Mouse (Mus musculus) liver, embryonic 13.5 days (tissue): ENCODE results near the gene Zfp933. TPM values are rescaled to one million over a fixed set of nuclear protein-coding genes. Genes with fewer than 3 reads are reported as not detected.

Experiments used
- ATAC-seq: fragments of 200-750 bp; cut with Nextera tagmentation; 2 replicates; pipeline ENCODE4 v1.8.0; 2017; ENCODE audit warnings: low read depth, mild to moderate bottlenecking, moderate number of reproducible peaks, moderate library complexity
- DNase-seq: peaks from one replicate; pipeline ENCODE4 v3.0.0; 2022
- H3K27ac ChIP-seq: fragments of 300-500 bp; sonication (generic); 2 replicates; pipeline ENCODE4 v1.5.1; 2015; ENCODE audit warnings: moderate library complexity, mild to moderate bottlenecking, inconsistent platforms
- H3K27me3 ChIP-seq: fragments of 300-500 bp; sonication (generic); 2 replicates; pipeline ENCODE4 v1.6.1; 2015; ENCODE audit warnings: mild to moderate bottlenecking, inconsistent platforms
- H3K36me3 ChIP-seq: fragments of 300-500 bp; sonication (generic); 2 replicates; pipeline ENCODE4 v1.6.1; 2015; ENCODE audit warnings: mild to moderate bottlenecking, inconsistent platforms
- H3K4me1 ChIP-seq: fragments of 300-500 bp; sonication (generic); replicated peaks from 2 replicates; pipeline ENCODE4 v1.6.1; 2015; ENCODE audit warnings: inconsistent platforms
- H3K4me2 ChIP-seq: fragments of 300-500 bp; sonication (generic); 2 replicates; pipeline ENCODE4 v1.6.1; 2015; ENCODE audit warnings: inconsistent platforms, mild to moderate bottlenecking, moderate library complexity
- H3K4me3 ChIP-seq: fragments of 300-500 bp; sonication (generic); replicated peaks from 2 replicates; pipeline ENCODE4 v1.5.1; 2015; ENCODE audit warnings: mild to moderate bottlenecking, inconsistent platforms
- H3K9ac ChIP-seq: fragments of 300-500 bp; sonication (generic); 2 replicates; pipeline ENCODE4 v1.6.1; 2015; ENCODE audit warnings: mild to moderate bottlenecking, inconsistent platforms
- H3K9me3 ChIP-seq: fragments of 300-500 bp; sonication (generic); replicated peaks from 2 replicates; pipeline ENCODE4 v1.6.1; 2016; ENCODE audit warnings: inconsistent platforms
- WGBS: fragments of 180-500 bp; shearing (Covaris S2); methylation state at CpG from one replicate; pipeline ENCODE4 v1.1.7; 2015; ENCODE audit not compliant: insufficient replicate concordance; 5-methylcytosine and 5-hydroxymethylcytosine counted together
- polyA plus RNA-seq: library from polyadenylated mRNA; unstranded; fragments of >200 nt; fragmentation: Nextera tagmentation; extraction: Ambion mirVana; gene quantifications from 2 replicates; pipeline ENCODE4 v1.2.1, GENCODE M21; 2015

Gene Zfp933
- polyA plus RNA-seq: 1.3 and 1.5 TPM in 2 replicates

DNA sequence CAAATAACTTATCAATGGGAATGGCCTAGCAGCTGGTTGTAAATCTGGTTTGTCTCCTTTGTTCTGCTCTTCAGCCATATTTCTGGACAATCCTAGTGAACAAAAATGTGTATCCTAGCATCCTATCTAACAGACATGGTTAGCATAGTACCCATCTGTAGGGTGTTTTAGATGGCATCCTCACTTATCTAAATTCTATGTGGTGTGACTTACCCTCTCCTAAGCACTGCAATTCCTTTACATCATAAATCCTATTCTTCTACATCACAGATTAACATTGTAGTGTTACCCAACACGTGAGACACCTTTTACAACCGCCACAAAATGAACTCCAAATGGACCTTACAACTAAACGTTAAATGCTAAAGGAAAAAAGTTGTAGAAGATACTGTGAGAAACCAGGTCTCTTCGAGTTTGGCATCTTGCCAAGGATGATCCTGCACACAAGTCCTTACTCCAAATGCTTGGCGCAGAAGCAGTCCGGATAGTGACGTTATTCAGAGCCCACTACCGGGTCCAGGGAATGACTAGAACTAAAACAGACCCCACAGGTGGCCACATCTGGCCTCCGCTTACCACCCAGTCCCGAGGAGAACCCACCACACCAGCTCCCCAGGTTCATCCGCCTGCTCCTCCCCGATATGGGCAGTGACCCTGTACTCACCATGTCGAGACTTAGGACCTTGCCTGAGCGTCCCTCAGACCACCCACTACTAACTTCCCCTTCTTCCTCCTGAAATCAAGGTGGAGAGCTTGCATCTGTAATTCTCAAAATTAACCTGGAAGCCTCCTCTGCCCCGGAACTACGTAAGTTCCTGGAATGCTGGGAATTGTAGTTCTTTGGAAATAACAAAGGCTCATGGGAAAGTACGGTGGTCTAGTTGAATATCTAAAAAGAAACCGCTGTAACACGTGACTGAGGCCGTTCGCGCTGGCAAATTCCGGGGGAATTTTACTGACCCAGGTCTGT, at the start of gene Zfp933:
TSS of gene Zfp933 (minus strand) at position 753 of the 970 bp plus-strand sequence.
- DNase-seq (peak; percentile 65), ATAC-seq (peak; percentile 85)
- Histone ChIP-seq H3K9me3 (no peaks in the 10 kb centered on the region), H3K4me3 (peak within 1 kb of the TSS; percentile 77), H3K27ac (peak within 1 kb of the TSS; percentile 21), H3K36me3 (peaks cover 10% of the 10 kb centered on the region), H3K4me1 (peaks cover 24% of the 10 kb centered on the region), H3K27me3 (no peaks in the 10 kb centered on the region), H3K4me2 (peak within 1 kb of the TSS; percentile 72), H3K9ac (peak within 1 kb of the TSS; percentile 76)
- WGBS: 3% methylated on average over 23 of the region's 23 CpGs

DNA sequence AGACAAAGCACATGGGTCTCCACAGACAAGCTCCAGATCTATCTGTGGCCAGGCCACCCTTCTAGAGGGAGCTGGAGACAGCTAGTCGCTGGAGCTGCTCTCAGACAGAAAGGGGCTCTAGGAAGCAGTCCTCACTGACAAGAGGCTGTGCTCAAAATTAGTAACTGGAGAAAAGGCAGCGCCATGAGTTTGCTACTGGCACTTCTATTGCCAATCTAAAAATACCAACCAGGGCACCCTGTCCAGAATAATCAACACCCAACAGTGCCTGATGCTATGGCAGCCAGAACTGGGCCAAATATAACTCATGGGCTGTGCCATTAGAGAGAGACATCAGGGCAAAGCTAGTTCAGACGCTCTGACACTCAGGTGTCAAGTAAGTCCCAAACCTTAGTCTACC, 49.2 kb upstream of the Zfp933 start:
- 72% methylated on average over 3 of the region's 3 CpGs for WGBS
- peaks cover 5% of the 10 kb centered on the region; the same call in 1 of the 2 replicates for H3K4me1 ChIP-seq
- ATAC-seq (no peak), DNase-seq (no peak)
- peaks cover 82% of the 10 kb centered on the region for H3K36me3 ChIP-seq
- H3K9ac ChIP-seq: no peak overlapping the region
- no peak overlapping the region for H3K4me3 ChIP-seq
- H3K27ac ChIP-seq: no peak overlapping the region
- H3K27me3 ChIP-seq: no peaks in the 10 kb centered on the region
- H3K4me2 ChIP-seq: no peak overlapping the region
- no peaks in the 10 kb centered on the region for H3K9me3 ChIP-seq

DNA sequence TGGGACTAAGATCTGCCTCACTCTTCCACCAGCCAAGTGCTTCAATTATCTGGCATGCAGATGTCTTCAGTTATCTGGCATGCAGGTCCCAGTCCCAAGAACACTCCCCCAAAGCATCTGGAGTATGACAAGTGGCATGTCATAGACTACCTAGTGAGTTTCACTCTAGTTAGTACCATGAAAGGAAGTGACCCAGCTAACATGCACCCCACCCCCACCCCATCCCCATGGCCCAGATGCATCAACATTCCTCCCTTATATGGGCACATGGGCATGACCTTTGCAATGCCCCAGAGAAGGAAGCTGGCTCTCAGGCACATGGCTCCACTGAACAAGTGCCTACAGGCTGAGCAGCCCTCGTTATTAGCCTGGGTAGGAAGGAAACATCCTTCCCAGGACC, 48.2 kb upstream of the Zfp933 start:
- Histone ChIP-seq H3K4me2 (no peak overlapping the region), H3K9ac (no peak overlapping the region), H3K4me1 (0 out of 2 replicates have a peak, but pooled peaks cover 5% of the 10 kb centered on the region), H3K27me3 (no peaks in the 10 kb centered on the region), H3K36me3 (peaks cover 84% of the 10 kb centered on the region), H3K4me3 (no peak overlapping the region), H3K27ac (no peak overlapping the region), H3K9me3 (no peaks in the 10 kb centered on the region)
- DNase-seq (no peak), ATAC-seq (no peak)
- WGBS: 57% methylated on average over 1 of the region's 1 CpGs

DNA sequence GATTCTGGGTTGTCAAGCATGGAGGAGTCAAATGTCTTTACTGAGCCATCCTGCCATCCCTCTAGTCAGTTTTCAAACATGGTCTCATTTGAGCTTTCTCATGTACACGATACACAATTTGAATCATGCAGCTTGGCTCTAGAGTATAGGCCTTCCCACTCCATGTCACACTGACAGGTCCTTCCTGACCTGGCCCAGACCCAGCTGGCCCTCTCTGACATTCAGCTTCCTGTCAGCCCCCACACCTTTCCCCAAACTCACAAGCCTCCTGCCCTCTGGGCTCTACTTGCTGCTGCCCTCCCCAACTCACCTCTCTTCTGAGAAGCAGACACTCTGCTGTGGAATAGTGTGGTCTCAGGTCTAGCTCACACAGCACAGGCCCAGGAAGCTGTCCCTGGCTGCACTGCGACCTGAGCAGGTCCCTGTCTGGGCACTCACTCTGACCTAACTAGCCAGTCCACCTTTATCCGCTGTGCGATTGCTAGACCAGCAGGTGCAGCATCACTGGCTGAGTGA, 47.7 kb upstream of the Zfp933 start:
- no peak for ATAC-seq
- Histone ChIP-seq H3K9ac (no peak overlapping the region), H3K27me3 (no peaks in the 10 kb centered on the region), H3K36me3 (peaks cover 88% of the 10 kb centered on the region), H3K27ac (no peak overlapping the region), H3K9me3 (no peaks in the 10 kb centered on the region), H3K4me2 (no peak overlapping the region), H3K4me1 (0 out of 2 replicates have a peak, but pooled peaks cover 3% of the 10 kb centered on the region), H3K4me3 (no peak overlapping the region)
- 84% methylated on average over 4 of the region's 4 CpGs for WGBS
- no peak for DNase-seq

- Histone ChIP-seq H3K9me3 (no peaks in the 10 kb centered on the region), H3K4me3 (no peak overlapping the region), H3K4me1 (no peaks in the 10 kb centered on the region), H3K27me3 (no peaks in the 10 kb centered on the region), H3K27ac (no peak overlapping the region), H3K4me2 (no peak overlapping the region), H3K9ac (no peak overlapping the region), H3K36me3 (peaks cover 89% of the 10 kb centered on the region)
- ATAC-seq (no peak), DNase-seq (no peak)
- 74% methylated on average over 6 of the region's 6 CpGs for WGBS
These were observed 42.2 kb upstream of the Zfp933 start for GRCm38 (mm10) chr4:147890341-147890740.

DNA sequence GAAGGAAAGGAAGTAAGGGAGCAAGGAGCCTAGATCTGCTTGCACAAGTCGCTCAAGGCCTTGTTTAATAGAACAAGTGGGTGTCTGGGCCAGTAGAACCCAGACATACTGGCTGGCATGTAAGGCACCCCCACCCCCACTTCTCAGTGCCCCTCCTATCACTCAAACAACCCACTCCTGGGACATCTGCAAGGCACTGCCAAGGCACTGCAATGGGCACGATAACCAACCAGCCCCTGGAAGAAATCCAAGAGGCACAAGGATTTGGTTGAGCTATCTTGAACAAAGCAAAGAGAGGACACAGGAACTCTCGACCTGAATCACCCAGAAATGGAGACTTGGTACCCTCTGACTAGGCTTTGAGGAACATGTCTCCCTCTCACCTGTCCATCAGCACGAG, 40.1 kb upstream of the Zfp933 start:
- Histone ChIP-seq H3K4me1 (no peaks in the 10 kb centered on the region), H3K36me3 (peaks cover 90% of the 10 kb centered on the region), H3K4me3 (no peak overlapping the region), H3K9me3 (no peaks in the 10 kb centered on the region), H3K27ac (no peak overlapping the region), H3K9ac (no peak overlapping the region), H3K27me3 (no peaks in the 10 kb centered on the region), H3K4me2 (no peak overlapping the region)
- DNase-seq (no peak), ATAC-seq (no peak)
- 83% methylated on average over 4 of the region's 4 CpGs for WGBS

DNA sequence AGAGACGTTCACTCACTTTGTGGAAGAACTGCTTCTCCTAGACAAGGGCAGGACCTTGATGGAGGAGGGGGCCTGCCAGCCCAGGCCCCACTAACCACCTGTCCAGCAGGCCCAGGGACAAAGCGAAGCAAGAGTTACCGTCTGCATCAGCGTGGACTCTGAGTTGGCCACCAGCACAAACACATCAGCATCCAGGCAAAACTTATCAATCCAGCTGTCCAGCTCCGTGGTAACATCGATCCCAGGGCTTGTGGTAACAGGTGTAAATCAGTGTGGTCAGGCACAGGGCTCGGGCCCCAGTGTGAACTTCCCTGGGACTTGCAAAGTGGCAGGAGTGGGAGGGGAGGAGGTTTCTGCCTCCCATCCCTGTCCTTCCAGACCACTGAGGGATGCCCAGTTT, 39.1 kb upstream of the Zfp933 start:
- no peak for ATAC-seq

GRCm38 (mm10) chr4:147886158-147886557, 38.0 kb upstream of the Zfp933 start:
- Histone ChIP-seq H3K4me3 (no peak overlapping the region), H3K9ac (no peak overlapping the region), H3K27ac (no peak overlapping the region), H3K4me2 (no peak overlapping the region), H3K9me3 (no peaks in the 10 kb centered on the region), H3K36me3 (peaks cover 93% of the 10 kb centered on the region), H3K4me1 (no peaks in the 10 kb centered on the region), H3K27me3 (no peaks in the 10 kb centered on the region)
- no peak for ATAC-seq
- DNase-seq: no peak
- 87% methylated on average over 12 of the region's 12 CpGs for WGBS

More for the DNA sequence above, 39.1 kb upstream of the Zfp933 start:
- Histone ChIP-seq H3K4me1 (no peaks in the 10 kb centered on the region), H3K27me3 (no peaks in the 10 kb centered on the region), H3K36me3 (peaks cover 92% of the 10 kb centered on the region), H3K4me3 (no peak overlapping the region), H3K27ac (no peak overlapping the region), H3K9me3 (no peaks in the 10 kb centered on the region), H3K9ac (no peak overlapping the region), H3K4me2 (no peak overlapping the region)
- DNase-seq: no peak
- 80% methylated on average over 7 of the region's 7 CpGs for whole genome bisulfite sequencing

GRCm38 (mm10) chr4:147884138-147884537, 36.0 kb upstream of the Zfp933 start:
- no peak overlapping the region for H3K4me2 ChIP-seq
- H3K9ac ChIP-seq: no peak overlapping the region
- H3K27me3 ChIP-seq: no peaks in the 10 kb centered on the region
- H3K9me3 ChIP-seq: no peaks in the 10 kb centered on the region
- H3K4me1 ChIP-seq: no peaks in the 10 kb centered on the region
- H3K4me3 ChIP-seq: no peak overlapping the region
- 81% methylated on average over 3 of the region's 3 CpGs for WGBS
- DNase-seq: no peak
- H3K27ac ChIP-seq: no peak overlapping the region
- peaks cover 95% of the 10 kb centered on the region for H3K36me3 ChIP-seq
- no peak for ATAC-seq

DNA sequence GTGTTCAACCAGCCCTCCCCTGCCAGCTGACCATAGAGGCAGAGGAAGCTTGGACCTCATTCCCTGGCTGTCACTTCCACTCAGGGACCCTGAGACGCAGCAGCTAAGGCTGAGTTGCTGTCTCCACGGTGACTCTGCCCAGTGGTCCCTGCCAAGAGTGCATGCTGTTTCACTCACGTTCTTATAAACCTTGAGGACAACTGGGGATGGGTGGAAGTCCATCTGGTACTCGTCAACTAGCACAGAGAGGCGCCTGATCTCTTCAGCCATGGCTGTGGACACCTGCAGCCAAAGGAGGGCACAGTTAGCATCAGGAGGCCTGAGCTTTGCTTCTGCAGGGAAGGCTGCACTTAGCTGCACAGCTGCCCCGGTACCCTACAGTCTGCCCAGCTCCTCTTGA, 34.9 kb upstream of the Zfp933 start:
- Histone ChIP-seq H3K9ac (no peak overlapping the region), H3K27me3 (no peaks in the 10 kb centered on the region), H3K4me3 (no peak overlapping the region), H3K4me2 (no peak overlapping the region), H3K4me1 (no peaks in the 10 kb centered on the region), H3K27ac (no peak overlapping the region), H3K9me3 (no peaks in the 10 kb centered on the region), H3K36me3 (peaks cover 95% of the 10 kb centered on the region)
- WGBS: 81% methylated on average over 6 of the region's 6 CpGs
- DNase-seq (no peak), ATAC-seq (0 out of 2 replicates have a peak, but pooled peaks have one; percentile 11)

DNA sequence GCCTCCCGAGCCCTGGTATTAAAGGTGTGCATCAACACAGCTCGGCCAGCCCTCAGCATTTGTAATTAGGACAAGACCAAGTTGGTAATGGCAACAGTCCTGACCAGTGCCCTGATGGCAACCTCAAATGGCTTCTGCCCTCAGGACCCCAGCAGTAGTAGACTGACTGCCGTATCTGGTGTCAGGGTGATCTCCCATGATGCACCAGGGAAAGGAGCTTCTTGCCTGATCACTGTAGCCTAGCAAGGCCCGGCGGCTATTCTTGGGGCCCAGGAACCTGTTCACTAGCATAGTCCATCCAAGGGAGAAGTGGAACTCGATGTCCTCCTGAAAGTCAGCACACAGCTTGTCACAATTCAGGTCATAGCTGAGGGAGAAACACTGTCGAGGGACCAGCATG, 33.6 kb upstream of the Zfp933 start:
- no peak overlapping the region for H3K9ac ChIP-seq
- H3K4me1 ChIP-seq: no peaks in the 10 kb centered on the region
- no peak overlapping the region for H3K4me2 ChIP-seq
- H3K27ac ChIP-seq: no peak overlapping the region
- DNase-seq: no peak
- no peaks in the 10 kb centered on the region for H3K27me3 ChIP-seq
- peaks cover 92% of the 10 kb centered on the region for H3K36me3 ChIP-seq
- H3K9me3 ChIP-seq: no peaks in the 10 kb centered on the region
- WGBS: 79% methylated on average over 7 of the region's 7 CpGs
- no peak overlapping the region for H3K4me3 ChIP-seq
- no peak for ATAC-seq
